15 mouse cellular contexts compared by ENCODE assay signal in genomic region chr8:10943314-10944060, GRCm38 (mm10).
DNase-seq lines count a peak whose midpoint lies in the region; ATAC-seq and TF ChIP-seq lines count a peak whose summit lies in the region.
"Had no signal": no experiment of that assay in that cellular context is flagged by ENCODE, and none has a peak within 500 bp of the region (broad histone marks: within the 10 kb centered on the region; RNA-seq: fewer than 3 reads in every experiment).

No protein-coding gene starts in this region.

- TF ChIP-seq EP300 in heart, adult 2 months (IDR thresholded peaks at IDR 0.05; ENCODE audit: insufficient read depth, low read depth, low read length), result no peak

- H3K4me3 ChIP-seq in heart, adult 2 months, result no peak overlapping the region
- no peak overlapping the region for H3K4me3 ChIP-seq in stomach, embryonic 14.5 days (ENCODE audit: low read depth, low read length)
- H3K4me3 ChIP-seq: hindbrain, embryonic 13.5 days; midbrain, embryonic 13.5 days had no signal

- peak; percentile 41 to 66 for DNase-seq in heart, postnatal 10 days
- no peak for DNase-seq in heart, adult 2 months
- peak; percentile 80 for DNase-seq in MN1 (ENCODE audit: low spot score)
- DNase-seq in gastrocnemius, postnatal 25 days, result peak; percentile 32
- no peak for DNase-seq in frontal cortex, postnatal 10 days (ENCODE audit: low spot score in 2 of 2)
- DNase-seq in frontal cortex, adult 2 months (ENCODE audit: extremely low spot score in 1 of 2, low spot score in 1 of 2), result no peak
- DNase-seq: adrenal gland, postnatal 14 days; cerebellum, adult 2 months; forebrain, postnatal 0 days; kidney, adult 18-20 months; liver, postnatal 0 days; spleen, adult 18-20 months had no signal

- ATAC-seq in stomach, embryonic 14.5 days (ENCODE audit: insufficient number of reproducible peaks, insufficient read depth, low FRiP score, low read depth), result peak; percentile 19; the same call in 1 of the 2 replicates
- ATAC-seq: forebrain, postnatal 0 days; liver, postnatal 0 days; midbrain, embryonic 13.5 days had no signal

- TF ChIP-seq POLR2A in heart, adult 2 months (IDR thresholded peaks at IDR 0.05; ENCODE audit: insufficient read depth, low read depth, low read length), result no peak

- H3K9ac ChIP-seq in heart, adult 2 months (ENCODE audit: low read depth, low read length), result no peak overlapping the region
- H3K9ac ChIP-seq in stomach, embryonic 14.5 days (replicated peaks; ENCODE audit: low read depth, low read length), result no peak overlapping the region
- H3K9ac ChIP-seq: forebrain, postnatal 0 days; hindbrain, embryonic 13.5 days; liver, postnatal 0 days; midbrain, embryonic 13.5 days had no signal

- H3K4me1 ChIP-seq in heart, adult 2 months (ENCODE audit: control insufficient read depth, insufficient read depth, low read length), result peaks cover 8% of the 10 kb centered on the region
- H3K4me1 ChIP-seq in stomach, embryonic 14.5 days (ENCODE audit: control insufficient read depth, insufficient read depth, low read length), result peaks cover 33% of the 10 kb centered on the region

- no peaks in the 10 kb centered on the region for H3K79me2 ChIP-seq in heart, adult 2 months (replicated peaks; ENCODE audit: control insufficient read depth, insufficient read depth, low read length)

- H3K4me2 ChIP-seq in stomach, embryonic 14.5 days (replicated peaks; ENCODE audit: low read depth, low read length), result no peak overlapping the region
- H3K4me2 ChIP-seq: hindbrain, embryonic 13.5 days; midbrain, embryonic 13.5 days had no signal

- no peaks in the 10 kb centered on the region for H3K27me3 ChIP-seq in heart, adult 2 months (ENCODE audit: control insufficient read depth, insufficient read depth, low read length)
- no peaks in the 10 kb centered on the region for H3K27me3 ChIP-seq in stomach, embryonic 14.5 days (ENCODE audit: control insufficient read depth, insufficient read depth, low read length)

- no peaks in the 10 kb centered on the region for H3K9me3 ChIP-seq in stomach, embryonic 14.5 days (ENCODE audit: control insufficient read depth, low read depth, low read length)
- H3K9me3 ChIP-seq: hindbrain, embryonic 13.5 days; midbrain, embryonic 13.5 days had no signal

- no peak for TF ChIP-seq CTCF in heart, adult 2 months (IDR thresholded peaks at IDR 0.05)

- no peaks in the 10 kb centered on the region for H3K36me3 ChIP-seq in heart, adult 2 months (ENCODE audit: control insufficient read depth, insufficient read depth, low read length)
- no peaks in the 10 kb centered on the region for H3K36me3 ChIP-seq in stomach, embryonic 14.5 days (ENCODE audit: control insufficient read depth, insufficient read depth, low read length)
- H3K36me3 ChIP-seq: hindbrain, embryonic 13.5 days; midbrain, embryonic 13.5 days had no signal

- 56% methylated on average over 9 of the region's 9 CpGs for WGBS in heart, adult 2 months
- WGBS in stomach, embryonic 14.5 days, result 55% methylated on average over 9 of the region's 9 CpGs

- no peak overlapping the region for H3K27ac ChIP-seq in heart, adult 2 months
- peak overlapping the region; percentile 57 for H3K27ac ChIP-seq in stomach, embryonic 14.5 days (ENCODE audit: low read length)
- H3K27ac ChIP-seq: hindbrain, embryonic 13.5 days; midbrain, embryonic 13.5 days had no signal

- intact Hi-C loops in heart, postnatal 10 days (cut with DNase I), result loop anchor here (2.0 kb wide), 1 partner anchor 15 kb away; no protein-coding TSS in a partner anchor
- intact Hi-C loops in heart, adult 2 months (cut with DNase I), result loop anchor here (2.0 kb wide), 1 partner anchor 17 kb away; no protein-coding TSS in a partner anchor

Comparison
In these comparisons a context has a peak if more than half of its experiments do, and no peak if none do; other contexts are left out.
1. DNase-seq: peak in heart, postnatal 10 days (2 of 2), MN1 (single experiment) and gastrocnemius, postnatal 25 days (single experiment); none in heart, adult 2 months (0 of 2), frontal cortex, postnatal 10 days (0 of 2) and frontal cortex, adult 2 months (0 of 2).